Mouse (Mus musculus): ENCODE results near the gene Slc6a12. TPM values are rescaled to one million over a fixed set of nuclear protein-coding genes. Genes with fewer than 3 reads are reported as not detected.

Slc6a12 gene
- 5.0 and 5.6 TPM in 2 replicates for total RNA-seq (2014; rRNA removed)
- 2.1 and 2.8 TPM in 2 replicates for polyA plus RNA-seq (2015; fragmentation: Nextera tagmentation; extraction: Ambion mirVana)

- no peak for TF ChIP-seq CTCF (IDR thresholded peaks at IDR 0.05; ENCODE audit: low read depth)
- no peaks in the 10 kb centered on the region for H3K9me3 ChIP-seq (ENCODE audit: low read length)
- H3K27ac ChIP-seq (ENCODE audit: low read depth, low read length), result no peak within 1 kb of the TSS
- H3K4me2 ChIP-seq (ENCODE audit: low read depth), result no peak within 1 kb of the TSS
- DNase-seq (no peak), ATAC-seq (no peak)
- WGBS, result 84% methylated on average over 15 of the region's 15 CpGs
- H3K36me3 ChIP-seq (ENCODE audit: insufficient read depth), result no peaks in the 10 kb centered on the region
- no peaks in the 10 kb centered on the region for H3K27me3 ChIP-seq (ENCODE audit: insufficient read depth, low read length)
- H3K4me1 ChIP-seq (ENCODE audit: insufficient read depth), result 0 out of 2 replicates have a peak, but pooled peaks cover 3% of the 10 kb centered on the region
- H3K4me3 ChIP-seq (ENCODE audit: low read depth, low read length), result no peak within 1 kb of the TSS
- no peak within 1 kb of the TSS for H3K9ac ChIP-seq
Measured at GRCm38 (mm10) chr6:121343026-121343770, at the start of gene Slc6a12. Gene Slc6a12, plus strand, starts transcription at chr6:121343076.

DNA sequence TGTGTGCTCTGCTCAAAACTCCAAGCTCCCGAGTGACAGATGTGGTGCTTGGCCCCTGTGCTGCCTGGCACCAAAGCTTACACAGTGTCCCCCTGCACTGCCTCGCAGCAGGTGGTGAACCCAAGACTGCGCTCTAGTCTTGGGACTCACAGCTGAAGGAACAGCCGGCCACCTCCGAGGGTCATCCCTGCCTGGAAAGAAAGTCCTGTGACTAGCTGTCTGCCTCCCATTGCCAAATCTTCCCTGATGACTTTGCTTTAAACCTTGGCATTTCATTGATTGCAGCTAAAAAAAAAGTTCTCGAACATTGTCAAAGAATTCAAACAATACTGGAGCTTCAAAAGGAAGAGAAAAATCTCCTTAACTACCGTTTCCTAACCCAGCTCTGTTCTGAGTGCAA is 43.6 kb upstream of the Slc6a12 start:
- H3K4me3 ChIP-seq (ENCODE audit: low read depth, low read length), result no peak overlapping the region
- no peak overlapping the region for H3K4me2 ChIP-seq (ENCODE audit: low read depth)
- H3K27ac ChIP-seq (ENCODE audit: low read depth, low read length), result no peak overlapping the region
- no peak overlapping the region for H3K9ac ChIP-seq
- no peaks in the 10 kb centered on the region for H3K9me3 ChIP-seq (ENCODE audit: low read length)
- 44% methylated on average over 7 of the region's 7 CpGs for WGBS
- no peak for TF ChIP-seq CTCF (IDR thresholded peaks at IDR 0.05; ENCODE audit: low read depth)
- DNase-seq (no peak), ATAC-seq (no peak)
- H3K4me1 ChIP-seq (ENCODE audit: insufficient read depth), result no peaks in the 10 kb centered on the region
- H3K36me3 ChIP-seq (ENCODE audit: insufficient read depth), result no peaks in the 10 kb centered on the region
- no peaks in the 10 kb centered on the region for H3K27me3 ChIP-seq (ENCODE audit: insufficient read depth, low read length)

- no peak within 1 kb of the TSS for H3K4me2 ChIP-seq (ENCODE audit: low read depth)
Measured at GRCm38 (mm10) chr6:121299954-121300353, 42.9 kb upstream of the Slc6a12 start, which contains the start of gene Slc6a13. Gene Slc6a13, plus strand, starts transcription at chr6:121300227.

DNA sequence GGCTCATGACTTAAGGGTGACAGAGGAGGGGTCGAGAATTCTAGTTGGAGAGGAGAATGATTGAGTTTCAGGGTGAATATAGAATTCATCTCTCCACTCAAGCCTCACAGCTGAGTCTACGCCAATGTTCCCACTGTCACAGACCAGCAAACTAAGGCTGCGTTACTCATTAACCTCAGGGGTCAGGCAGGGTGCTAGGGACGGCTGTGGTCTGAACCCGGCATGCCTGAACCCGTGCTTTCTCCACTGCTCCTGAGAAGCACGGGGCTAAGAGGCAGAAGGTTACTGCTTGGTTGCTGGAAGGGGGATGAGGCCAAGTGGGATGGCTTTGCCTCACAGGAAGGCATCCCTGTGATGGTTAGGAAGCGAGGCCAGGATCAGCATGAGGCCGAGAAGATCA is 42.4 kb upstream of the Slc6a12 start:
- 75% methylated on average over 9 of the region's 9 CpGs for WGBS
- Histone ChIP-seq H3K27me3 (ENCODE audit: insufficient read depth, low read length) (no peaks in the 10 kb centered on the region), H3K9me3 (ENCODE audit: low read length) (no peaks in the 10 kb centered on the region), H3K9ac (no peak overlapping the region), H3K36me3 (ENCODE audit: insufficient read depth) (no peaks in the 10 kb centered on the region), H3K4me2 (ENCODE audit: low read depth) (no peak overlapping the region), H3K4me1 (ENCODE audit: insufficient read depth) (no peaks in the 10 kb centered on the region), H3K27ac (ENCODE audit: low read depth, low read length) (no peak overlapping the region), H3K4me3 (ENCODE audit: low read depth, low read length) (no peak overlapping the region)
- no peak for DNase-seq
- no peak for TF ChIP-seq CTCF (IDR thresholded peaks at IDR 0.05; ENCODE audit: low read depth)
- no peak for ATAC-seq

More at GRCm38 (mm10) chr6:121299954-121300353, 42.9 kb upstream of the Slc6a12 start, which contains the start of gene Slc6a13:
- no peaks in the 10 kb centered on the region for H3K27me3 ChIP-seq (ENCODE audit: insufficient read depth, low read length)
- H3K36me3 ChIP-seq (ENCODE audit: insufficient read depth), result no peaks in the 10 kb centered on the region
- no peak within 1 kb of the TSS for H3K4me3 ChIP-seq (ENCODE audit: low read depth, low read length)
- 12% methylated on average over 11 of the region's 11 CpGs for WGBS
- no peak within 1 kb of the TSS for H3K9ac ChIP-seq
- DNase-seq (no peak), ATAC-seq (no peak)
- no peaks in the 10 kb centered on the region for H3K9me3 ChIP-seq (ENCODE audit: low read length)
- TF ChIP-seq CTCF (IDR thresholded peaks at IDR 0.05; ENCODE audit: low read depth), result no peak
- H3K27ac ChIP-seq (ENCODE audit: low read depth, low read length), result no peak within 1 kb of the TSS
- H3K4me1 ChIP-seq (ENCODE audit: insufficient read depth), result no peaks in the 10 kb centered on the region

- Histone ChIP-seq H3K4me3 (ENCODE audit: low read depth, low read length) (no peak overlapping the region), H3K9me3 (ENCODE audit: low read length) (no peaks in the 10 kb centered on the region), H3K27ac (ENCODE audit: low read depth, low read length) (no peak overlapping the region), H3K36me3 (ENCODE audit: insufficient read depth) (no peaks in the 10 kb centered on the region), H3K4me1 (ENCODE audit: insufficient read depth) (no peaks in the 10 kb centered on the region), H3K27me3 (ENCODE audit: insufficient read depth, low read length) (no peaks in the 10 kb centered on the region), H3K9ac (no peak overlapping the region), H3K4me2 (ENCODE audit: low read depth) (no peak overlapping the region)
- ATAC-seq (no peak), DNase-seq (no peak)
- 69% methylated on average over 10 of the region's 10 CpGs for WGBS
- TF ChIP-seq CTCF (IDR thresholded peaks at IDR 0.05; ENCODE audit: low read depth), result no peak
Measured at GRCm38 (mm10) chr6:121303466-121304220, 39.2 kb upstream of the Slc6a12 start.

GRCm38 (mm10) chr6:121304630-121305029 is 38.2 kb upstream of the Slc6a12 start:
- no peaks in the 10 kb centered on the region for H3K4me1 ChIP-seq (ENCODE audit: insufficient read depth)
- DNase-seq (no peak), ATAC-seq (no peak)
- no peak overlapping the region for H3K4me2 ChIP-seq (ENCODE audit: low read depth)
- no peaks in the 10 kb centered on the region for H3K27me3 ChIP-seq (ENCODE audit: insufficient read depth, low read length)
- WGBS, result 80% methylated on average over 9 of the region's 9 CpGs
- H3K36me3 ChIP-seq (ENCODE audit: insufficient read depth), result no peaks in the 10 kb centered on the region
- H3K4me3 ChIP-seq (ENCODE audit: low read depth, low read length), result no peak overlapping the region
- TF ChIP-seq CTCF (IDR thresholded peaks at IDR 0.05; ENCODE audit: low read depth), result no peak
- no peak overlapping the region for H3K9ac ChIP-seq
- H3K9me3 ChIP-seq (ENCODE audit: low read length), result no peaks in the 10 kb centered on the region
- no peak overlapping the region for H3K27ac ChIP-seq (ENCODE audit: low read depth, low read length)

DNA sequence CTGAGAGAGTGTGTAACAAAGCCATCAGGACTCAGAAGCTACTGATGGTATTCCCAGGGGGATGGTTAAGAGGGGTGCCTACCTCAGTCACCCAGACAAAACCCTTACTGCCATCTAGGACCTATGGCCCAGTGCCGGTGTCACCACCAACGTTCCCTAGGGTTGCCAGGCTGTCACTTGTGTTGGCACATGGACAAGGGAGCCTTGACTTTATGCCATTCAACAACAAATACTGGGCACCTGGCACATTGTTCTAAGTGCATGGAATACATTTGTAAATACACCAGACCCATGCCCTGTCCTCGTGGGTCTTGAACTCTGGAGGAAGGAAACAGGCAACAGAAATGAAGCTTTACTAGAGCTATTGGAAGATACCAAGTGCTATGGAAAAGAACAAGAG is 37.3 kb upstream of the Slc6a12 start:
- H3K4me1 ChIP-seq (ENCODE audit: insufficient read depth), result no peaks in the 10 kb centered on the region
- H3K9ac ChIP-seq, result no peak overlapping the region

More for the DNA sequence above, 37.3 kb upstream of the Slc6a12 start:
- no peaks in the 10 kb centered on the region for H3K36me3 ChIP-seq (ENCODE audit: insufficient read depth)
- H3K4me3 ChIP-seq (ENCODE audit: low read depth, low read length), result no peak overlapping the region
- 86% methylated on average over 3 of the region's 3 CpGs for WGBS
- H3K27me3 ChIP-seq (ENCODE audit: insufficient read depth, low read length), result no peaks in the 10 kb centered on the region
- H3K4me2 ChIP-seq (ENCODE audit: low read depth), result no peak overlapping the region
- no peak overlapping the region for H3K27ac ChIP-seq (ENCODE audit: low read depth, low read length)
- no peak for TF ChIP-seq CTCF (IDR thresholded peaks at IDR 0.05; ENCODE audit: low read depth)
- H3K9me3 ChIP-seq (ENCODE audit: low read length), result no peaks in the 10 kb centered on the region
- DNase-seq, result no peak
- ATAC-seq, result no peak

Measured in forebrain, postnatal 0 days (tissue).